Mouse (Mus musculus) spleen, adult 2 months (tissue): ENCODE measurements around the gene Dnajc3.

Experiments used
- CTCF ChIP-seq: fragments of 200-500 bp; IDR thresholded peaks from 2 replicates; pipeline ENCODE4 v1.5.1; 2011; ENCODE audit warnings: mild to moderate bottlenecking, inconsistent platforms; ENCODE audit not compliant: insufficient read depth, insufficient read length, insufficient replicate concordance; ENCODE audit errors: extremely low read depth
- POLR2A ChIP-seq: fragments of 200-500 bp; IDR thresholded peaks from 2 replicates; pipeline ENCODE4 v1.6.1; 2011; ENCODE audit warnings: low read depth, low read length, inconsistent platforms

DNA sequence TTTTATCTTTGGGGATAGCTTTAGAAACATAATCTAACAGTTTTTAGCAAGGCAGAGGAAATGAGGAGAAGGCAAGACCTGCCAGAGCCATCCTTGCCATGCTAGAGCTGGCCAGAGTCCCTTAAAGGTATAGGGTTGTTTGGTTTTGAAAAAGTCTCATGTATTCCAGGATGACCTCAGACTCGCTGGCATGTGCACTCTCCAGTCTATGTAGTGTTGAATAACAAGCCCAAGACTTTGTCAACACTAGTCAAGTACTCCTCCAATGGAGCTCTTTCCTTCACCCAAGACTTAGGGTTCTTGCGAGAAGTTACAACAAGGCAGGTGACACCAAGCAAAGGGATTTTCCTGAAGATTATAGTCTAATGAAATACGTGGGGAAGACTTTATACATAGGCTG lies 9.2 kb upstream of the Dnajc3 start:
- TF ChIP-seq CTCF (no peak), POLR2A (no peak)
